Mouse (Mus musculus): ENCODE measurements at regions not wholly inside any gene's neighbourhood (a gene's known extent, or its start where the extent isn't known, plus 50 kb on each side); places are given as distances from the start of the nearest gene placed in this dataset.

DNA sequence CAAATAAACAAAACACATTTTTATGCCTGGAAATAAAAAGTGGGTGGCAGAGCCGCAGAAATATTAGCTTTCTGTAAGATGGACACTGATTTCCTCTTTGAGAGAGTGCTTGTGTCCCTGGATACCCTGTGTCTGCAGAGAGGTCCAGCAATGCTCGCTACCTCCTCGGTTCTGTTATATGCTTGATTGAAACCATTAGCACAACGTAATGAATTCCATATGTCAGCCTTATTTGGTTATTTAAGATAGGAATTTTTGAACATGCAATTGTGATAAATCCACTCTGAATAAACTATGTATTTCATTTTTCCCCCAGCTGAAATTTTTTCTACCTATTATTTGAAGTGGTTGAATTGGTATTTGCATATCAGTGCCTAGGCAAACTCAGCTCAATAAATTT lies 114.8 kb downstream of the Rps12 start:
- no peak for TF ChIP-seq CTCF (IDR thresholded peaks at IDR 0.05; ENCODE audit: control insufficient read depth, insufficient read depth, insufficient read length)
- no peak for TF ChIP-seq MYOD1 (IDR thresholded peaks at IDR 0.05; ENCODE audit: control insufficient read depth, insufficient read length, low read depth)
- TF ChIP-seq USF1 (IDR thresholded peaks at IDR 0.05; ENCODE audit: low read depth): no peak
- no peak for TF ChIP-seq CEBPB (IDR thresholded peaks at IDR 0.05; ENCODE audit: low read depth)
- no peak for TF ChIP-seq MAX (IDR thresholded peaks at IDR 0.05)

All from C2C12 (cell line).